8 mouse cellular contexts compared by ENCODE assay signal in the genomic region with DNA sequence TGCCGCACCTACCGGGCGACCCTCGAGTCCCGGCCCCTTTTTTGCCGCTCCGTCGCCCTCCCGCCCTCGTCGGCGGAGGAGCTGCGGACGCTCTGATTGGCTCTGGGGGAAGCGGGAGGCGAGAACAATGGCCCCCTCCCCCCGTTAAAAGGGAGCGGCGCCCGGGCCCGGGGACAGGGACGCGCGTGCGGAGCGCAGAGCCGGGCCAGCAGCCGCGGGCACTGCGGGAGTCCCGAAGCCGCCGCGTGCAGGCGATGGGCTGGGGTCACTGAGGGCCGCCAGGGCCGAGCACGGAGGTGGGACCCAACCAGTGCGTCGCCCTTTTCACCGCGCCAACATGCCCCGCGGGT. TPM values are rescaled to one million over a fixed set of nuclear protein-coding genes. Genes with fewer than 3 reads are reported as not detected.
DNase-seq lines count a peak whose midpoint lies in the region; ATAC-seq lines count a peak whose summit lies in the region.

No protein-coding gene starts in this region.

- WGBS in forebrain, embryonic 15.5 days, result under 1% methylated on average over 35 of the region's 44 CpGs
- under 1% methylated on average over 43 of the region's 44 CpGs for WGBS in neural tube, embryonic 11.5 days

- ATAC-seq in megakaryocyte, adult 5-6 weeks (ENCODE audit: poor library complexity, severe bottlenecking), result no peak
- peak; percentile 80 for ATAC-seq in forebrain, embryonic 15.5 days (replicated peaks)
- peak; percentile 60 for ATAC-seq in neural tube, embryonic 11.5 days (ENCODE audit: insufficient read depth, low FRiP score, low TSS enrichment)

- no peaks in the 10 kb centered on the region for H3K9me3 ChIP-seq in megakaryocyte, embryonic 14.5 days
- H3K9me3 ChIP-seq in forebrain, embryonic 15.5 days, result no peaks in the 10 kb centered on the region
- no peaks in the 10 kb centered on the region for H3K9me3 ChIP-seq in neural tube, embryonic 11.5 days (ENCODE audit: control insufficient read depth, low read length)

- peaks cover 61% of the 10 kb centered on the region for H3K4me1 ChIP-seq in megakaryocyte, embryonic 14.5 days
- peaks cover 65% of the 10 kb centered on the region for H3K4me1 ChIP-seq in forebrain, embryonic 15.5 days
- H3K4me1 ChIP-seq in neural tube, embryonic 11.5 days (ENCODE audit: control insufficient read depth, insufficient read depth, low read length), result peaks cover 31% of the 10 kb centered on the region

- peak overlapping the region; percentile 88 for H3K4me3 ChIP-seq in megakaryocyte, embryonic 14.5 days (replicated peaks)
- peak overlapping the region; percentile 97 for H3K4me3 ChIP-seq in forebrain, embryonic 15.5 days
- H3K4me3 ChIP-seq in neural tube, embryonic 11.5 days (ENCODE audit: low read depth, low read length), result peak overlapping the region; percentile 58

- peaks cover 94% of the 10 kb centered on the region for H3K27me3 ChIP-seq in megakaryocyte, embryonic 14.5 days (replicated peaks)
- H3K27me3 ChIP-seq in forebrain, embryonic 15.5 days, result no peaks in the 10 kb centered on the region
- H3K27me3 ChIP-seq in neural tube, embryonic 11.5 days (ENCODE audit: control insufficient read depth, insufficient read depth, low read length), result peaks cover 72% of the 10 kb centered on the region

- peak; percentile 6 to 22 for DNase-seq in cerebellum, adult 18-20 months
- DNase-seq in cerebellum, adult 11-12 months, result no peak
- DNase-seq in left cerebral cortex, adult 8-10 months (ENCODE audit: low spot score in 2 of 2), result peak; percentile 40 to 51
- peak; percentile 87 for DNase-seq in neural tube, embryonic 11.5 days (ENCODE audit: low spot score)
- no peak for DNase-seq in ovary, adult 18-20 months (ENCODE audit: low spot score)

- peak overlapping the region; percentile 89 for H3K4me2 ChIP-seq in forebrain, embryonic 15.5 days (replicated peaks)
- peak overlapping the region; percentile 89 for H3K4me2 ChIP-seq in neural tube, embryonic 11.5 days (ENCODE audit: low read depth)

- peak overlapping the region; percentile 99 for H3K27ac ChIP-seq in forebrain, embryonic 15.5 days (replicated peaks)
- H3K27ac ChIP-seq in neural tube, embryonic 11.5 days (ENCODE audit: low read depth, low read length), result peak overlapping the region; percentile 92

- peak overlapping the region; percentile 95 for H3K9ac ChIP-seq in forebrain, embryonic 15.5 days (replicated peaks)
- H3K9ac ChIP-seq in neural tube, embryonic 11.5 days (ENCODE audit: low read length), result peak overlapping the region; percentile 85

- no peaks in the 10 kb centered on the region for H3K36me3 ChIP-seq in megakaryocyte, embryonic 14.5 days (replicated peaks; ENCODE audit: low read length)
- H3K36me3 ChIP-seq in forebrain, embryonic 15.5 days, result no peaks in the 10 kb centered on the region
- H3K36me3 ChIP-seq in neural tube, embryonic 11.5 days (ENCODE audit: control insufficient read depth, insufficient read depth, low read length), result no peaks in the 10 kb centered on the region

RNA-seq across cellular contexts. Expression of gene Insm1, which starts 0.2 kb away (rescaled TPM):
- not detected in 2 replicates for polyA plus RNA-seq in megakaryocyte, embryonic 14.5 days (2012; ENCODE audit: insufficient read depth, low replicate concordance)
- total RNA-seq in megakaryocyte, adult 5-6 weeks (2015), result not detected in 2 replicates
- not detected in 2 replicates for total RNA-seq in megakaryocyte, adult 5-6 weeks (2017)
- polyA plus RNA-seq in forebrain, embryonic 15.5 days (2015; fragmentation: Nextera tagmentation; extraction: Ambion mirVana), result 13.5 and 15.6 TPM in 2 replicates
- 1 to 10 TPM; 4.7 to 5.9 (median 5.8) TPM for total RNA-seq in left cerebral cortex, adult 8-10 months (2022)
- 7.4 and 9.3 TPM in 2 replicates for polyA plus RNA-seq in neural tube, embryonic 11.5 days (2014; fragmentation: Nextera tagmentation; extraction: Ambion mirVana)

Comparison
In these comparisons a context has a peak if more than half of its experiments do, and no peak if none do; other contexts are left out.
1. DNase-seq: peak in cerebellum, adult 18-20 months (2 of 2), left cerebral cortex, adult 8-10 months (2 of 2) and neural tube, embryonic 11.5 days (single experiment); none in cerebellum, adult 11-12 months (single experiment) and ovary, adult 18-20 months (single experiment).
2. Peak in every context shown above with its lines, with median percentiles within 50 percentile points of each other: H3K4me3 ChIP-seq.